Mouse (Mus musculus): ENCODE data around the gene Nanog. TPM values are rescaled to one million over a fixed set of nuclear protein-coding genes. Genes with fewer than 3 reads are reported as not detected.

Gene Nanog
- polyA plus RNA-seq, 1 experiment from 2014 or later: 0.12 TPM

- Histone ChIP-seq H3K27me3 (ENCODE audit: insufficient read depth, poor library complexity, severe bottlenecking) (no peaks in the 10 kb centered on the region), H3K36me3 (no peaks in the 10 kb centered on the region), H3K27ac (no peak overlapping the region), H3K9me3 (no peaks in the 10 kb centered on the region), H3K4me3 (no peak overlapping the region), H3K4me1 (replicated peaks) (no peaks in the 10 kb centered on the region)
- WGBS: 70% methylated on average over 2 of the region's 2 CpGs
- no peak for DNase-seq (ENCODE audit: low spot score)
These were observed 48.6 kb downstream of the Nanog start for GRCm38 (mm10) chr6:122755913-122756312.

- H3K9me3 ChIP-seq: no peaks in the 10 kb centered on the region
- H3K36me3 ChIP-seq: no peaks in the 10 kb centered on the region
- 57% methylated on average over 5 of the region's 5 CpGs for WGBS
- H3K4me1 ChIP-seq (replicated peaks): peaks cover 3% of the 10 kb centered on the region; the same call in 1 of the 2 replicates
- peaks cover 19% of the 10 kb centered on the region for H3K27me3 ChIP-seq (ENCODE audit: insufficient read depth, poor library complexity, severe bottlenecking)
- no peak for DNase-seq (ENCODE audit: low spot score)
- no peak overlapping the region for H3K27ac ChIP-seq
- no peak overlapping the region for H3K4me3 ChIP-seq
These were observed 51.4 kb downstream of the Nanog start for GRCm38 (mm10) chr6:122758732-122759131.

- peak overlapping the region; percentile 42 for H3K4me3 ChIP-seq
- peaks cover 26% of the 10 kb centered on the region for H3K27me3 ChIP-seq (ENCODE audit: insufficient read depth, poor library complexity, severe bottlenecking)
- DNase-seq (ENCODE audit: low spot score): peak; percentile 82
- H3K27ac ChIP-seq: 0 out of 2 replicates have a peak overlapping the region, but pooled peaks have one; percentile 62
- 2% methylated on average over 11 of the region's 11 CpGs for WGBS
- no peaks in the 10 kb centered on the region for H3K9me3 ChIP-seq
- H3K4me1 ChIP-seq (replicated peaks): peaks cover 26% of the 10 kb centered on the region
- no peaks in the 10 kb centered on the region for H3K36me3 ChIP-seq
These were observed 53.8 kb downstream of the Nanog start for GRCm38 (mm10) chr6:122761011-122761599.

GRCm38 (mm10) chr6:122761901-122762300 is 54.6 kb downstream of the Nanog start:
- Histone ChIP-seq H3K4me1 (replicated peaks) (peaks cover 31% of the 10 kb centered on the region), H3K27me3 (ENCODE audit: insufficient read depth, poor library complexity, severe bottlenecking) (peaks cover 31% of the 10 kb centered on the region), H3K27ac (no peak overlapping the region), H3K9me3 (no peaks in the 10 kb centered on the region), H3K4me3 (no peak overlapping the region), H3K36me3 (no peaks in the 10 kb centered on the region)
- no peak for DNase-seq (ENCODE audit: low spot score)

GRCm38 (mm10) chr6:122762480-122762879 is 55.2 kb downstream of the Nanog start:
- no peak for DNase-seq (ENCODE audit: low spot score)
- no peak overlapping the region for H3K4me3 ChIP-seq
- no peaks in the 10 kb centered on the region for H3K36me3 ChIP-seq
- peaks cover 31% of the 10 kb centered on the region for H3K27me3 ChIP-seq (ENCODE audit: insufficient read depth, poor library complexity, severe bottlenecking)
- 79% methylated on average over 3 of the region's 3 CpGs for WGBS
- peaks cover 31% of the 10 kb centered on the region for H3K4me1 ChIP-seq (replicated peaks)
- no peaks in the 10 kb centered on the region for H3K9me3 ChIP-seq
- H3K27ac ChIP-seq: no peak overlapping the region

GRCm38 (mm10) chr6:122762952-122763700 is 55.8 kb downstream of the Nanog start:
- peaks cover 31% of the 10 kb centered on the region for H3K27me3 ChIP-seq (ENCODE audit: insufficient read depth, poor library complexity, severe bottlenecking)
- WGBS: 74% methylated on average over 11 of the region's 11 CpGs
- H3K9me3 ChIP-seq: no peaks in the 10 kb centered on the region
- H3K36me3 ChIP-seq: no peaks in the 10 kb centered on the region
- H3K4me1 ChIP-seq (replicated peaks): peaks cover 34% of the 10 kb centered on the region
- H3K4me3 ChIP-seq: no peak overlapping the region
- H3K27ac ChIP-seq: 0 out of 2 replicates have a peak overlapping the region, but pooled peaks have one; percentile 24
- DNase-seq (ENCODE audit: low spot score): no peak

GRCm38 (mm10) chr6:122763844-122764445 is 56.7 kb downstream of the Nanog start:
- peak overlapping the region; percentile 89 for H3K27ac ChIP-seq
- peaks cover 34% of the 10 kb centered on the region for H3K4me1 ChIP-seq (replicated peaks)
- WGBS: 35% methylated on average over 17 of the region's 17 CpGs

More at GRCm38 (mm10) chr6:122763844-122764445, 56.7 kb downstream of the Nanog start:
- Histone ChIP-seq H3K36me3 (no peaks in the 10 kb centered on the region), H3K4me3 (peak overlapping the region; percentile 62), H3K27me3 (ENCODE audit: insufficient read depth, poor library complexity, severe bottlenecking) (peaks cover 31% of the 10 kb centered on the region), H3K9me3 (no peaks in the 10 kb centered on the region)
- no peak for DNase-seq (ENCODE audit: low spot score)

Other genes with a start within 250 kb of the Nanog start
- gene Rimklb, start 208.7 kb upstream of the Nanog start, polyA plus RNA-seq (2016; fragmentation: Nextera tagmentation; extraction: Ambion mirVana): 36.6 and 44.2 TPM in 2 replicates
- 0.40 and 1.1 TPM in 2 replicates for gene Mfap5, start 201.6 kb upstream of the Nanog start, polyA plus RNA-seq (2016; fragmentation: Nextera tagmentation; extraction: Ambion mirVana)
- gene Aicda, start 153.7 kb upstream of the Nanog start, polyA plus RNA-seq (2016; fragmentation: Nextera tagmentation; extraction: Ambion mirVana): not detected in 2 replicates
- 1.1 and 2.1 TPM in 2 replicates for gene Apobec1, start 105.0 kb upstream of the Nanog start, polyA plus RNA-seq (2016; fragmentation: Nextera tagmentation; extraction: Ambion mirVana)
- 0.24 TPM in 1 of 2 replicates, not detected in the other for gene Gdf3, start 97.4 kb upstream of the Nanog start, polyA plus RNA-seq (2016; fragmentation: Nextera tagmentation; extraction: Ambion mirVana)
- gene Dppa3, start 81.1 kb upstream of the Nanog start, polyA plus RNA-seq (2016; fragmentation: Nextera tagmentation; extraction: Ambion mirVana): not detected in 2 replicates
- 38.5 and 57.1 TPM in 2 replicates for gene Slc2a3, start 94.2 kb downstream of the Nanog start, polyA plus RNA-seq (2016; fragmentation: Nextera tagmentation; extraction: Ambion mirVana)
- 2.5 and 3.6 TPM in 2 replicates for gene Foxj2, start 112.4 kb downstream of the Nanog start, polyA plus RNA-seq (2016; fragmentation: Nextera tagmentation; extraction: Ambion mirVana)
- gene C3ar1, start 148.7 kb downstream of the Nanog start, polyA plus RNA-seq (2016; fragmentation: Nextera tagmentation; extraction: Ambion mirVana): 1.7 and 2.2 TPM in 2 replicates
- 60.9 and 61.0 TPM in 2 replicates for gene Necap1, start 167.0 kb downstream of the Nanog start, polyA plus RNA-seq (2016; fragmentation: Nextera tagmentation; extraction: Ambion mirVana)
- 0.60 and 1.8 TPM in 2 replicates for gene Clec4a1, start 214.4 kb downstream of the Nanog start, polyA plus RNA-seq (2016; fragmentation: Nextera tagmentation; extraction: Ambion mirVana)
- gene Clec4a3, start 245.0 kb downstream of the Nanog start, polyA plus RNA-seq (2016; fragmentation: Nextera tagmentation; extraction: Ambion mirVana): 0.44 and 0.55 TPM in 2 replicates